Mouse (Mus musculus) stomach, embryonic 16.5 days (tissue): ENCODE measurements around the gene Nvl. TPM values are rescaled to one million over a fixed set of nuclear protein-coding genes. Genes with fewer than 3 reads are reported as not detected.

Experiments
- ATAC-seq: fragments of 200-750 bp; cut with Nextera tagmentation; 2 replicates; pipeline ENCODE4 v1.8.0; 2017; ENCODE audit warnings: moderate number of reproducible peaks, moderate TSS enrichment; ENCODE audit not compliant: insufficient read depth, low FRiP score
- H3K27ac ChIP-seq: fragments of 300-500 bp; sonication (generic); 2 replicates; pipeline ENCODE4 v1.5.1; 2014; ENCODE audit warnings: low read length
- H3K27me3 ChIP-seq: fragments of 300-500 bp; sonication (generic); 2 replicates; pipeline ENCODE4 v1.6.1; 2014; ENCODE audit warnings: low read length, control low read depth, mixed read lengths; ENCODE audit not compliant: control insufficient read depth, insufficient read depth
- H3K36me3 ChIP-seq: fragments of 300-500 bp; sonication (generic); 2 replicates; pipeline ENCODE4 v1.6.1; 2014; ENCODE audit warnings: low read length; ENCODE audit not compliant: control insufficient read depth, insufficient read depth
- H3K4me1 ChIP-seq: fragments of 300-500 bp; sonication (generic); 2 replicates; pipeline ENCODE4 v1.6.1; 2014; ENCODE audit warnings: low read length, control low read depth, mixed read lengths; ENCODE audit not compliant: control insufficient read depth, insufficient read depth
- H3K4me2 ChIP-seq: fragments of 300-500 bp; sonication (generic); 2 replicates; pipeline ENCODE4 v1.6.1; 2014; ENCODE audit warnings: low read depth, low read length, mixed read lengths
- H3K4me3 ChIP-seq: fragments of 300-500 bp; sonication (generic); replicated peaks from 2 replicates; pipeline ENCODE4 v1.5.1; 2014; ENCODE audit warnings: mild to moderate bottlenecking, low read length
- H3K9ac ChIP-seq: fragments of 300-500 bp; sonication (generic); 2 replicates; pipeline ENCODE4 v1.6.1; 2014; ENCODE audit warnings: low read length
- H3K9me3 ChIP-seq: fragments of 300-500 bp; sonication (generic); replicated peaks from 2 replicates; pipeline ENCODE4 v1.6.1; 2016; ENCODE audit warnings: low read length, control low read depth; ENCODE audit not compliant: control insufficient read depth
- WGBS: fragments of 180-500 bp; shearing (Covaris S2); extraction: QIAGEN DNeasy Blood & Tissue Kit; methylation state at CpG from one replicate; pipeline ENCODE4 v1.1.7; 2014; 5-methylcytosine and 5-hydroxymethylcytosine counted together
- polyA plus RNA-seq: library from polyadenylated mRNA; unstranded; fragments of >200 nt; fragmentation: Nextera tagmentation; extraction: Ambion mirVana; gene quantifications from 2 replicates; pipeline ENCODE4 v1.2.1, GENCODE M21; 2015

Nvl gene
- polyA plus RNA-seq, 1 experiment from 2014 or later, result 29.3 TPM

- no peak for ATAC-seq
- H3K27me3 ChIP-seq, result no peaks in the 10 kb centered on the region
- H3K9ac ChIP-seq, result no peak overlapping the region
- no peaks in the 10 kb centered on the region for H3K9me3 ChIP-seq
- H3K27ac ChIP-seq, result no peak overlapping the region
- H3K4me1 ChIP-seq, result no peaks in the 10 kb centered on the region
- H3K4me2 ChIP-seq, result no peak overlapping the region
- peaks cover 15% of the 10 kb centered on the region for H3K36me3 ChIP-seq
- 97% methylated on average over 2 of the region's 2 CpGs for WGBS
- H3K4me3 ChIP-seq, result no peak overlapping the region
Observed at GRCm38 (mm10) chr1:181124145-181124544, 19.9 kb downstream of the Nvl start.

GRCm38 (mm10) chr1:181117112-181117511 is 26.9 kb downstream of the Nvl start:
- no peak overlapping the region for H3K4me2 ChIP-seq
- 88% methylated on average over 4 of the region's 4 CpGs for WGBS
- H3K9me3 ChIP-seq, result no peaks in the 10 kb centered on the region
- H3K27ac ChIP-seq, result no peak overlapping the region
- no peaks in the 10 kb centered on the region for H3K27me3 ChIP-seq
- no peak overlapping the region for H3K9ac ChIP-seq
- no peak overlapping the region for H3K4me3 ChIP-seq
- H3K4me1 ChIP-seq, result no peaks in the 10 kb centered on the region
- no peak for ATAC-seq
- peaks cover 13% of the 10 kb centered on the region for H3K36me3 ChIP-seq

DNA sequence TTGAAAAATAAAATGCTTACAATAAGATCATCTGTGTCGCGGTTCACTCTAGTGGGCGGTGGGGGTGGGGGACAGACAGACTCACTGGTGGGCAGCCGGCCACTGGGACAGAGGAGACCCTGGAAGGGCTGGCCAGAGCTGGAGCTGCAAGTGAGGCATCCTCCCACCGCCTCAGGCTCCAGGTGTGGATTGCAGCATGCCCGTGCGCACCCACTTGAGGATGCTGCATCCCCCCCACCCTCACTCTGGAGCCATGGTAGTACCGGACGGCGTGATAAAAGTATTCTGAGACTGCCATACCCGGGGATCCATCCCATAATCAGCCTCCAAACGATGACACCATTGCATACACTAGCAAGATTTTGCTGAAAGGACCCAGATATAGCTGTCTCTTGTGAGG is 54.0 kb downstream of the Nvl start:
- Histone ChIP-seq H3K27ac (no peak overlapping the region), H3K36me3 (peaks cover 18% of the 10 kb centered on the region), H3K4me1 (no peaks in the 10 kb centered on the region), H3K9ac (no peak overlapping the region), H3K4me2 (no peak overlapping the region), H3K27me3 (no peaks in the 10 kb centered on the region), H3K4me3 (no peak overlapping the region), H3K9me3 (no peaks in the 10 kb centered on the region)
- ATAC-seq, result no peak
- WGBS, result 75% methylated on average over 12 of the region's 12 CpGs

- 28% methylated on average over 2 of the region's 2 CpGs for WGBS
- no peaks in the 10 kb centered on the region for H3K27me3 ChIP-seq
- H3K27ac ChIP-seq, result no peak overlapping the region
- H3K4me1 ChIP-seq, result no peaks in the 10 kb centered on the region
- ATAC-seq, result no peak
- no peak overlapping the region for H3K4me3 ChIP-seq
- no peak overlapping the region for H3K4me2 ChIP-seq
- no peak overlapping the region for H3K9ac ChIP-seq
- no peaks in the 10 kb centered on the region for H3K9me3 ChIP-seq
- no peaks in the 10 kb centered on the region for H3K36me3 ChIP-seq
Observed at GRCm38 (mm10) chr1:181084021-181084420, 60.0 kb downstream of the Nvl start.

DNA sequence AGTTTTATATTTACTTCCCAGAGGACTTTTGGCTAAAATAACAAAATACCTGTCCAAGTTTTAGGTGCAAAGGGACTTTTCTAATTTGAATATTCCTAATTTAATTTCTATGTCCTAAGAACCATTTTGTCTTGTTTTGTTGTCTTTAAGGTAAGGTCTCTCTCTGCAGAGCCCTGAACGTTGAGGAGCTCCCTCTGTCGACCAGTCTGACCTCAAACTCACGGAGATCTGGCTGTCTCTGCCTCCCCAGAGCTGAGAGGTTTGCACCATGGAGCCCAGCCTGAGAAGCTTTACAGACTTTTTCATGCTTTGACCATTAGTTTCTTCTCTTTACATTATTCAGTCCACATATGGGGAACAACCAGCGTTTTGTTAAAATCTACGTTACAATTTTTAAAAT is 70.9 kb downstream of the Nvl start:
- no peaks in the 10 kb centered on the region for H3K9me3 ChIP-seq
- no peak for ATAC-seq
- WGBS, result 39% methylated on average over 5 of the region's 5 CpGs
- H3K27ac ChIP-seq, result no peak overlapping the region
- H3K4me2 ChIP-seq, result no peak overlapping the region
- no peaks in the 10 kb centered on the region for H3K36me3 ChIP-seq
- H3K4me3 ChIP-seq, result no peak overlapping the region
- H3K4me1 ChIP-seq, result no peaks in the 10 kb centered on the region
- H3K9ac ChIP-seq, result no peak overlapping the region
- H3K27me3 ChIP-seq, result no peaks in the 10 kb centered on the region

DNA sequence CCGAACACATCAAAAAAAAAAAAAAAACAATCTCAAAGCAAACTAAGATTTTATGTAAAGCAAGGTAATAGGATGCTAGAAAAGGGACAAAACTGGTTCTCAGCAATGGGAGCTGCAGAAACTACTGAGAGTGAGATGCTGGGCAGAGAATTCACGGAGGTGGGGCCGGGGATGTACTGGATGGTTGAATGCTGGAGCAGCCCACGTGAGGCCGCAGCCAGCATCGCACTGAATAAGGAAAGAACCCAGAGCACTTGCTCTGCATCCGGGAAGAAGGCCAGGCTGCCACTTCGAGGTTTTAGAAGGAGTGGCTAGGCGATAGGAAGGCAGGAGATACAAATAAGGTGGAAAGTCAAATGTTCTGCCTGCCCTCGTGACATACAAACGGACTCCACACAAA is 74.3 kb downstream of the Nvl start:
- 66% methylated on average over 11 of the region's 11 CpGs for WGBS
- no peak for ATAC-seq

DNA sequence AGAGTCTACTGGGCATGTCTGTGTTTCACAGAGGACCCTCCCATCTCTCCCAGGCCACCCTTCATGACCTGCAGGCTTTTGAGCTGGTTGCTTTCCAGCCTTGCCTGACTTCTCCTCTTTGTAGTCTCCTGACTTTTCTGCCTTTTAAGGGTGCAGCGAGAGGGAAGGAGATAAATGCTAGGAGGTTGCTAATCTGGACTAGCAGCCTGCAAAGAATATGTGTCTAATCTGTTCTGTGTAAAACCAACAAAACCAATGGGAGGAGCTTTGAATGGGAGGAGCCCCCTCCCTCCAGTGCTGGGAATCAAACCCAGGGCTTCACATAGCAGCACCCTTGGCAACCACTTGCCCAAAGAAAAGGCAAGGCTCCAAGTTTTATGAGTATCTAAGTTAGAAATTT is 75.7 kb downstream of the Nvl start:
- H3K4me3 ChIP-seq, result no peak overlapping the region
- 70% methylated on average over 1 of the region's 1 CpGs for WGBS
- no peaks in the 10 kb centered on the region for H3K9me3 ChIP-seq
- no peaks in the 10 kb centered on the region for H3K27me3 ChIP-seq
- H3K4me2 ChIP-seq, result no peak overlapping the region
- no peak for ATAC-seq
- no peak overlapping the region for H3K27ac ChIP-seq
- H3K36me3 ChIP-seq, result no peaks in the 10 kb centered on the region
- H3K9ac ChIP-seq, result no peak overlapping the region
- no peaks in the 10 kb centered on the region for H3K4me1 ChIP-seq

More for the DNA sequence above, 74.3 kb downstream of the Nvl start:
- no peak overlapping the region for H3K9ac ChIP-seq
- H3K4me1 ChIP-seq, result no peaks in the 10 kb centered on the region
- H3K27ac ChIP-seq, result no peak overlapping the region
- no peaks in the 10 kb centered on the region for H3K36me3 ChIP-seq
- H3K4me2 ChIP-seq, result no peak overlapping the region
- H3K9me3 ChIP-seq, result no peaks in the 10 kb centered on the region
- no peak overlapping the region for H3K4me3 ChIP-seq
- no peaks in the 10 kb centered on the region for H3K27me3 ChIP-seq

- Histone ChIP-seq H3K9me3 (no peaks in the 10 kb centered on the region), H3K4me2 (no peak overlapping the region), H3K27ac (no peak overlapping the region), H3K27me3 (no peaks in the 10 kb centered on the region), H3K9ac (no peak overlapping the region), H3K4me3 (no peak overlapping the region), H3K4me1 (no peaks in the 10 kb centered on the region), H3K36me3 (no peaks in the 10 kb centered on the region)
- ATAC-seq, result no peak
- 62% methylated on average over 6 of the region's 6 CpGs for whole genome bisulfite sequencing
Observed at GRCm38 (mm10) chr1:181064648-181065047, 79.4 kb downstream of the Nvl start.

DNA sequence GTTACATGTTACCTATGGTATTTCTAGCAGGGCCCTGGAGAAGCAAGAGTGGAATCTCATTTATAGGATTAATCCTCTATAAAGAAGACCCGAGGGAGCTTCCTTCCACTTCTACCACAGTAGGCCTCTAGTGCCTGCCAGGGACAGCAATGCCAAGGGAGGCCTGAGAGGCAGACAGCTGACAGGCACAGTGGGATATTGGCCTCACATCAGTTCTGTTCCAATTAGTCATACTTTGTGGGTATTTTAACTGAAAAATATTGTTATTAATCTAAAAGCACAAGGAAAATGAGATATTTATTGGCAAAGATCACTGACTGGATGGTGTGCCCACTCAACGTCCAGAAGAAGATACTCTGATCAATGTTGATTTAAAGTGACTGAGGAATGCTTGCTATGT is 80.0 kb downstream of the Nvl start:
- WGBS, result 61% methylated on average over 2 of the region's 2 CpGs
- H3K9ac ChIP-seq, result no peak overlapping the region

More for the DNA sequence above, 80.0 kb downstream of the Nvl start:
- Histone ChIP-seq H3K4me2 (no peak overlapping the region), H3K9me3 (no peaks in the 10 kb centered on the region), H3K4me1 (no peaks in the 10 kb centered on the region), H3K4me3 (no peak overlapping the region), H3K27me3 (no peaks in the 10 kb centered on the region), H3K27ac (no peak overlapping the region), H3K36me3 (no peaks in the 10 kb centered on the region)
- ATAC-seq, result no peak
